Mouse (Mus musculus): ENCODE results near the gene Sox3.

The Sox3 gene

GRCm38 (mm10) chrX:60892801-60893681 lies at the start of gene Sox3:
TSS of gene Sox3 (minus strand) at chrX:60893430.
- in situ Hi-C loops (cut with MseI, MboI), result no loop called here

- in situ Hi-C loops (cut with MseI, MboI), result no loop called here
Observed at GRCm38 (mm10) chrX:60940225-60940624, 47.0 kb upstream of the Sox3 start.

GRCm38 (mm10) chrX:60899546-60899945 lies 6.3 kb upstream of the Sox3 start:
- in situ Hi-C loops (cut with MseI, MboI), result no loop called here

GRCm38 (mm10) chrX:60898641-60899040 lies 5.4 kb upstream of the Sox3 start:
- in situ Hi-C loops (cut with MseI, MboI), result no loop called here

GRCm38 (mm10) chrX:60896296-60896695 lies 3.1 kb upstream of the Sox3 start:
- in situ Hi-C loops (cut with MseI, MboI), result no loop called here

GRCm38 (mm10) chrX:60895416-60895815 lies 2.2 kb upstream of the Sox3 start:
- in situ Hi-C loops (cut with MseI, MboI), result no loop called here

GRCm38 (mm10) chrX:60893720-60894543 lies 702 bp upstream of the Sox3 start:
- in situ Hi-C loops (cut with MseI, MboI), result no loop called here

- in situ Hi-C loops (cut with MseI, MboI), result no loop called here
Observed at GRCm38 (mm10) chrX:60892098-60892800, 981 bp downstream of the Sox3 start.

GRCm38 (mm10) chrX:60891329-60892095 lies 1.7 kb downstream of the Sox3 start:
- in situ Hi-C loops (cut with MseI, MboI), result no loop called here

GRCm38 (mm10) chrX:60890651-60891050 lies 2.6 kb downstream of the Sox3 start:
- in situ Hi-C loops (cut with MseI, MboI), result no loop called here

- in situ Hi-C loops (cut with MseI, MboI), result no loop called here
Observed at GRCm38 (mm10) chrX:60889956-60890485, 3.2 kb downstream of the Sox3 start.
